Mouse (Mus musculus) right cerebral cortex, postnatal 36 days (tissue): Measurements from ENCODE around the gene Best1.

ENCODE experiments used
- DNase-seq, 2 experiments: peaks; one replicate each; pipeline ENCODE4 v3.0.0; 2022; ENCODE audit warnings: low spot score in 2 of 2, mixed read lengths in 1 of 2

The Best1 gene

GRCm38 (mm10) chr19:10001206-10001969, at the start of gene Best1, which contains the start of gene Rab3il1:
Best1 (minus strand) TSS chr19:10001633.
Rab3il1 (plus strand) TSS chr19:10001669.
- DNase-seq = no peak

DNA sequence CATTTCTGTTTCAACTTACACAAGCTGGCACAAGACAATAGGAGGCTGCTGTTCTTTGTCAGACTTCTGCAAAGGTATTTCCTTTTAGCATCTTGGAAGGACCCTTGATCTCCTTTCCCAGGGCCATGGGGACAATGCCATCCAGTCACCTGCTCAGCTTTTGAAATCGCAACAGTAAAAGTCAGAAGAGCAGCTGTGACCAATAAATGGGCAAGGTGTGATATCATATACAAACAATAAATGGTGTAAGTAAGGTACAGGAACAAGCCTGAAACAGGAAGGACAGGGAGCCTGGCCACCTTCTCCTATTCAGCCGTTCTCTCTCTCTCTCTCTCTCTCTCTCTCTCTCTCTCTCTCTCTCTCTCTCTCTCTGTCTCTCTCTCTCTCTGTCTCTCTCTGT, 49.0 kb upstream of the Best1 start:
- no peak for DNase-seq

DNA sequence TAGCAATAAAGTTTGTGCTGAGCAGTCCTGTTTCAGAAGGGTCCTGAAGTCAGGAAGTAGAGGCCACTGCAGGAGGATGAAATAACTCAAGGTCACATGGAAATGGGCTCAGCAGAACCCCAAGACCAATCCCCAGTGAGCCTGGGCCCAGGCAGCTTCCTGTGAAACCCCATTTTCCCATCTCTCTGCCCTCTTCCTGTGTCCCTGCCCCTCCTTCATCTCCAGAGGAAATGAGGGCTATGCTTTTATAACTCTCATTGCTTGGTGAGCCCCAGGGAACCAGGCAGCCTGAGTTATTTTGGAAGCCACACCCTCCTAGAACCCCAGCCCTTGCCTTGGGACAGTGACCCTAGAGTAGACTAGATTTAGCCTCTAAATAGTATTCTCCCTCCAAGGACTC, 48.1 kb upstream of the Best1 start:
- no peak for DNase-seq

DNA sequence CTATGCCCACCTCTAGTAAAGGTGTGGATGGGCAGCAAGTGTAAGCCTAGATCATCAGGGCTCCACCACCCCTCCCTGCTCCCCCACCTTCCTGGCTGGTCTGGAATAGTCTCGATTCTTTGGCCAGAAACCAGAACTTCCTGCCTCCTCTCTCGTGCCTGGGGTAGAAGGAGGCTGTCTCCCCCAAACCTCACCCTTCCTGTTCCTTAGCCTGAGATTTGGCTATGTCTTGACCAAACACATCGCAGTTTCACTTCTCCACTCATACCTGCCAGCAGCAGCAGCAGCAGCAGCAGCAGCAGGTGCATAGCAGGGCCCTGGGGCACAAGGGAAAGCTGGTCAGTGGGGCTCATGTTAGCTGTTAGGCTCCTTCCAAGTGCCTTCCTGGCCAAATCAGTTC, 45.5 kb upstream of the Best1 start:
- no peak for DNase-seq

DNA sequence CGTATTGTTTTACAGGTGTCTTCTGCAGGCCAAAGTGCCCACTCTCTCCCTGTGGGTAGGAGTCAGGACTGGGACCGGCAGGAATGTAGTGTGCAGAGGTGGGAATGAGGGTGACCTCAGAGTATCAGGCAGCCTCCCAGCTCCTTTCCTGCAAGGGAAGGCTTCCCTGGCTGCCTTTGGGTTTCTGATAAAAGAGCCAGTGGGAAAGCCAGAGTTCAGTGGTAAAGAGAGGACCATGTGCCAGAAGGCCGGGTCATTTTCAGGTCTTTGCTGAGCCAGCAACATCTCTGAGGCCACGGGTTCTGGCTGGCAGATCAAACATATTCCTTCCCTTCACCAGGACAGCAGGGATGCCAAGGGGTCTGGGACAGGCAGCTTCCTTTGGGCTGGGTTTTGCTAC, 44.9 kb upstream of the Best1 start:
- DNase-seq = no peak

GRCm38 (mm10) chr19:10045707-10046106, 44.3 kb upstream of the Best1 start:
- DNase-seq = no peak

- no peak for DNase-seq
Observed at GRCm38 (mm10) chr19:10043643-10044042, 42.2 kb upstream of the Best1 start.

DNA sequence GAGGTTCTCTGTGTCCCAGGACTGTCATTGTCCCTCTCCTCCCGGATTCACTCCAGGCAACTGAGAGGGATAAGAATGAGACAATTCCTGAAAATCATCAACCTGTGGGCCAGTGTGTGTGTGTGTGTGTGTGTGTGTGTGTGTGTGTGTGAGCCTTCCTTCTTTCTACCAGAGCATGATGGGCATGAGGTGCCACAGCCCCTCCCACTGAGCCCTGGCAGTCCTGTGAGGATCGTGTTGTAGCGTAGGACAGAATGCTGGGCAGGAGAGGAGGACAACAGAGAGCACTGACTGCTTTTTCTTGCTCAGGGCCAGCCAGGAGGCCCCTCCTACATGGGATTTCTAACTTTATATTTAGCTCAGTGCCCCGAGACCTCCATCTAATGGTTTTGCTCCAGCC, 41.4 kb upstream of the Best1 start:
- no peak for DNase-seq

- no peak for DNase-seq
Observed at GRCm38 (mm10) chr19:10042232-10042631, 40.8 kb upstream of the Best1 start.

DNA sequence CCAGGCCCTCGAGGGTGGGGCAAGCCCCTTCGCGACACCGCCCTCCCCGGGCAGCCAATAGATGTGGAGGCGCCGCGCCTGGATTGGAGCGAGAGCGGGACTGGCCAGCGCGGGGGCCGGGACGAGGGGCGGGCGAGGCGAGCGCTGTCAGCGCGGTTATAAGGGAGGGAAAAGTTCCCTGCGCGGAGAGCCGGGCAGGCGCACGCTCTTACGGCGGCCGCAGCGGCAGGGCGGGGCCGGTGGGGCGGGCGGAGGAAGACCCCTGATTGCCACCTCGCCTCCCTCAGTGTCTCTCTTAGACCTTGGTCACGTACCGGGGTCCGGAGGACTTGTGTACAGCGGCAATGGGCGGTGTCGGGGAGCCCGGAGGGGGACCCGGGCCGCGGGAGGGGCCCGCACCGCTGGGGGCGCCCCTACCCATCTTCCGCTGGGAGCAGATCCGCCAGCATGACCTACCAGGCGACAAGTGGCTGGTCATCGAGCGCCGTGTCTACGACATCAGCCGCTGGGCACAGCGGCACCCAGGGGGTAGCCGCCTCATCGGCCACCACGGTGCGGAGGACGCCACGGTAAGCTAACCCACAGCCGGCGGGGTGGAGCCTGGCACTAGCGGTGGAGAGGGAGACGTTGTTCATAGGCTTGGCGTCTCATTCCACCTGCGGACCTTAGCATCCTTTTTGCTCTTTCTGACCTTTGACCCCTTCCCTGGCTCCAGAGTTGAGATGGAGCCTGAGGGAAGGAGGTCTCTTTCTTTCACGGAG, 40.1 kb upstream of the Best1 start, which contains the start of gene Fads3:
Fads3 (plus strand) TSS at position 182 of the 761 bp plus-strand sequence.
- DNase-seq = peak; percentile 60 to 63

DNA sequence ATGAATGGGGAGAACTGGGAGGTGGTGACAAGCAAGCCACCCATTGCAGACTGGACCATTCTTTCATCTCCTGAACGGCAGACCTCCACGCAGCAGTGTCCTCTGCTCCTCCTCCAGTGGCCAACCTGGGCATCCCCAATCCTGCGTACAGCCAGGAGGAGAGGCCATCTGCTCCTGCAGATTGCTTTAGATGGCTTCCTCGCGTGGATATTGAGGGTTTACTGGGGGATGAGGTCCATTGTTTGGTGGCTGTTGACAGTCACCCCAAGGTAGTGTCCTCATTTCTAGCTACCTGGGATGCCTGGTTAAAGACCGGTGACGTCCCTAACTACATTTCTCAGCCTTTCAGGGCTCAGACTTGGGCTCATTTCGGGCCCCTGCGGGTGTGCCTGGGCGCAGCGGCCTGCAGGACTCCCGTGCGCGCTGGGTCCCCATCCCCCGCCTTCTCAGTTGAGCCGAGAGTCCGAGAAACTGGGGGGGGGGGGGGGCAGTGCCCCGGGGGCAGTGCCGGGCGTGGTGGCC, 39.5 kb upstream of the Best1 start:
- no peak for DNase-seq

DNA sequence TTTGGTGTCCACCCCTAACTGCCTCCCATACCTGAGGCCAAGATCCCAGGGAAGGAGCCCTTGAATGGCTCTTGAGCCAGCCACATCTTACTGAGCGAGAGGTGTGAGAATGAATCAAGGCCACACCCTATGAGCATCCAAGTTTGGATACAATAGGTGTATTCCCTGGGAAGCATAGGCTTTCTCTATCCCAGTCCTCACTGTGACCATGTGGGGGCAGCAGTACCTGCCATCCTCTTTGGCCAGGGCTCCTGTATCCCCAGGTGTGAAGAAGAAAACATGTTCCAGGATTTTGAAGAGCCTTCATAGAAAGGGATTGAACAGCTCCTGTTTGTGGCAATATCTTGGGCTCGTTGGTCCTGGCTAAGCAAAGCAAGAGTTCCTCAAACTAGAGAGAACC, 38.2 kb upstream of the Best1 start:
- DNase-seq = no peak

- no peak for DNase-seq
Observed at GRCm38 (mm10) chr19:10038910-10039309, 37.5 kb upstream of the Best1 start.

DNA sequence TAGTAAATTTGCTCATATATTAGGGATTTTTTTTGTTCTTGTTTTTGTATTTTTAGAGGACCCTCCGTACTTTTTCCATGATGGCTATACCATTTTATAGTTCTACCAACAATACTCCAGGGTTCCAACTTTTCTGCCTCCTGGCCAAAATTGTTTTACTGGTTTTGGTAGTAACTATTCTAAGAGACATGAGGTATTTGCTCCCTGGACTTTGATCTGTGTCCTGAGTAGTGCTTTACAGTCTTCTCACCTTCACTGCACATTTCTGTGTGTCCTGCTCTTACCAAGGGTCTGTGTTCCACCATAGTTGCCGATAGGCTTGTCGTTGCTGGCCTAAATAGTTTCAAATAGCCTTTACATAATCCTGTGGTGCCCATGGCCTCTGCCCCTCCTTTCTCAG, 36.9 kb upstream of the Best1 start:
- DNase-seq = no peak

DNA sequence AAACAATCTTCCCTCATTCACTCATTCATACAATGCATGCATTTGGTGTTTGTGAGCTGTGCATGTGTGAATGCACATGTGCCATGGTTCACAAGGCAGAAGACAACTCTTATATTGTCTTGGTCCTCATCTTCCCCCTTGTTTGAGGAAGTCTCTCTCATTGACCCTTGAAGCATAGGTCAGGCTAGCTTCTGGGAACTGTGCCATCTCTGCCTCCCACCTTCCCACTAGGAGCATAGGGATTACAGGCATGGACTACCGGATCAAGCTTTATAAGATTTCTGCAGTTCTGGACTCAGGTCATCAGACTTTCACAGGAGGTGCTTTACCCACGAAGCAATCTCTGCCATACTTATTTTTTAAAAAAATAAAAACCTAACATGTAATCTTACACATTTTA, 36.1 kb upstream of the Best1 start:
- DNase-seq = no peak

DNA sequence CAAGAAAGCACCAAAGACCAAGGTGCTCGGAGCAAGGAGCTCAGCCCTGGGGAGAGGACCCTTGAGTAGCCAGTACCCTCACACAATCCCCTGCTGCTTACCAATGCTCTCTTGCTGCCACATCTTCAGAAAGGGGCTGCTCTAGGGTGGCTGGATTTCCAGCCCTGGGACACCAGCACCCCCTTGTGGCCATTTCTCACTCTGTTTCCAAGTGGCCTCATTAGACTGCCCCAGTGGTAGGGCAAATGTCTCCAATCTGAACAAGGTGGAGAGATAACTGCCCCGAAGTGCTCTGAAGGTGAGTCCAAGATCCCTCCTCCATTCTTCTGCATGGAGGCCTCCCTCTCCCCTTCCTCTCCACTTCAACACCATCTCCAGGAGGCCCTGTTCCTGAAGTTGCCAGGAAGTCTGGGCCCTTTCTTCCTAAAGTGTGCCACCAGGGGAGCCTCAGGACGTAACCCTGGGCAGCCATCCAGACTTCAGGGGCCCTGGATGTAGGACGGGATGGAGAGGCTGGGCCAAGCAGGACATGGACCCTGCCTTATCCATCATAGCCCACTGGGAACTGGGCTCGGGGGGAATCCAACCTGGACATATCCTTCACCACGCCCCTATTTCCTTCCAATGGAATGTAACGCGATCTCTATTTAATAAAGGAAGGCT, 33.5 kb upstream of the Best1 start:
- peak in 1 of 2 experiments; percentile 61 for DNase-seq

DNA sequence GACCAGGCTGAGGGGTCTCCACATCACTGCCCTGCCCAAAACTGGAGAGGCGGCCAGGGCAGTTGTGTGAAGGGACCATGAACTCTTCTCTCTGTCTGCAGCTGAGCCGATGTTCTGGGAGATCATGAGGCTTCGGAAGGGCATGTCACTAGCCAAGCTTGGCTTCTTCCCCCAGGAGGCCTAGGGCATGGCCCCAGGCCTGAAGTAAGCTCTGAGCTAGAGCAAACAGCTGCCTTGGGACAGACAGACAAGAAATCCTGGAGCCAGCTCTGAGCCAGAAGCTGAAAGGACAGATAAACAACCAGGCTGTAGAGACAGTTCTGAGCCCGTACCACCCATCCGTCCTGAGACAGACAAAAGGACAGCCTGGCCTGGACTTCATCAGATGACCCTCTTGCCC, 32.9 kb upstream of the Best1 start:
- DNase-seq = no peak

DNA sequence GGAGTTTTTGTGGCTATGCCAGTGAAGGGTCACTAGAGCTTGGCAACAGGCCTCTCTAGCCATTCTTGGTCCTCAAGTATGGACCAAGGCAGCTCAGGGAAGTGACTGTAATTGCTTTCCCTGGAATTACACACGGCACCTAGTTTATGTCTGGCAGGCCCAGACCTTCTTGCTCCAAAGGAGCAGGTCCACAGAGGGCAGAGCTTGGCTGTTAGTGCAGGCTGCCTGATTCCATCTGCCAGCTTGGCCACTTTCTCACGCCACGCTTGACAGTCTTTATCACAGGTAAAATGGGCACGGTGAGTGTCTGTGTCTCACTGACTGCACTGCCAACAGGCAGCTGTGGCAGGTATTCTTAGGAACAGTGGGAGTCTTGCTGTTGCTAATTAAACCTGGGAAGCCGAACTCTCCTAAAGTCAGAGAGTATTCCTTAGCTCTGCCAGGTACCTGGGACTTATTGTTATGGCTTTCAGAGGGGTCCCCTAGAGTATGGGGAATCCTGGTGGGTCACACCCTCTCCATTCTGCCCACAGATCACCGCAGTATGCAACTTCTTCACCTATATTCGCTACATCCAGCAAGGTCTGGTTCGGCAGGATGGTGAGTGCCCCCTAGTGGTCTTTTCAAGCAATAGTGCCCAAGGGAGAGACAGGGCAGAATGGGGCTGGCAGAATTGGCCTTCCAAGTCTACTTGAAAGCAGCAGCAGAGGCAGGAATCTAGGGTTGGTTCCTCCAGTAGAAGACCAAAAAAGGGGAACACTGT, 32.0 kb upstream of the Best1 start:
- peak in 1 of 2 experiments; percentile 32 for DNase-seq

DNA sequence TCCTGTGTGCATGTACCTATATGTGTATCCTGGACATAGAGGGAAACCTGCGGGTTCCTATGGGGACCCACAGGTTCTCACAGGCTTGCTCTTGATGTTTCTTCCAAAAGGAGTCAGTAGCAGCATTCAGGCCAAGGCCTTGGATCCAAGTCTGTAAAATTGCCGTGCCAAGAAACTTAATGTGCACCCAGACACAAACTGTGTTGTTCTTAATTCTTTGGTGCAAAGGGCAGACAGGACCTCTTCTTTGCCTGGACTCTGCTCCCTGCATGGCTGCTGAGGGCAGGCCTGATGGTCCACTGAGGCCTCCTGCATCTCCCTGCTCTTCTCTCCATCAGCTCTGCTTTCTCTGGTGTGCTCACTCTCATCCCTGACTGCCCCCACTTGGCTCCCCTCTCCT, 28.3 kb upstream of the Best1 start:
- DNase-seq = no peak

DNA sequence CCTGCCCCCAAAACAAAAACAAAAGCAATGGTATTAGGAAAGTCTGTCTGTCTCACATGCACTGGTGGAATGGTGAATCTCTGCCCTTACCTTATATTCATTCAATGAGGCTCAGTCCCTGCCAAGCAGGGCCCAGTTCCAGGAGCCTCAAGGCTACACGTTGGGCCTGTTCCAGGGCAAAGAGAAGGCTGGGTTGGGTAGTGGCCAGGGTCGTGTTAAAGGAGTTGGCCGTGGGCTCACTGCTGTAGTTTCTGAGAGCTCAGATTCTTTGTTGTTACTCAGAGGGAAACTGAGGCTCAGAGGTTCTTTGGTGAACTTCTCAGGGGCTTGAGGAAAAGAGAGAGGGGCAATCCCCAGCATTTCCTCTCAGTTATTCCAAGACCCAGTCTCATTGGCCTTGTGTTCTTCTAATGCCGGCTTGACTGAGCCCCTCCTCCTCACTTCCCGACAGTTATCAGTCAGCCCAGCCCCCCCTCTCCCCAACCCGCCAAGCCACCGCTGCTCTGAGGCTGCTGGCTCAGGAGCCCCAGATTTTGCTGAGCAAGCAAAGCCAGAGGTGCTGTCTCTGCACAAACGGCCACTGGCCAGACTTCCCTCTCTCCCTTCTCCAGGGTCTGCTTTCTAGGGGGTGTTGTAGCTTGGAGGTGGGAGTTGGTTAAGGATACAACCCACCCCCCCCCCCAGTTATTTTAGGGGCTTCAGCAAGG, 23.9 kb upstream of the Best1 start:
- DNase-seq = peak in 1 of 2 experiments; percentile 40

- DNase-seq = no peak
Observed at GRCm38 (mm10) chr19:10023304-10023758, 21.9 kb upstream of the Best1 start.
